Mouse (Mus musculus): Measurements from ENCODE around the gene Rnf169.
"Not testable (repeated sequence)": the region's sequence is repeated elsewhere in the genome, so short reads cannot be mapped to it uniquely, and the experiment has no call there.

Gene Rnf169

DNA sequence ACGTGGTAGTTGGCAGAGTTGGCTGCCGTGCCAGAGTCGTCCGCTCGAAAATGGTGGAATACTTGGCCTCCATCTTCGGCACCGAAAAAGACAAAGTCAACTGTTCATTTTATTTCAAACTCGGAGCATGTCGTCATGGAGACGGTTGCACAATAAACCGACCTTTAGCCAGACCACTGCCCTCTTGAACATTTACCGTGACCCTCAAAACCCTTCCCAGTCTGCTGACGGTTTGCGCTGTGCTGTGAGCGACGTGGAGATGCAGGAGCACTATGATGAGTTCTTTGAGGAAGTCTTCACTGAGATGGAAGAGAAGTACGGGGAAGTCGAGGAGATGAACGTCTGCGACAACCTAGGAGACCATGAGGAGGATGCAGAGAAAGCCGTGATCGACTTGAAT lies 35.2 kb downstream of the Rnf169 start:
- DNase-seq = not testable (repeated sequence)

DNA sequence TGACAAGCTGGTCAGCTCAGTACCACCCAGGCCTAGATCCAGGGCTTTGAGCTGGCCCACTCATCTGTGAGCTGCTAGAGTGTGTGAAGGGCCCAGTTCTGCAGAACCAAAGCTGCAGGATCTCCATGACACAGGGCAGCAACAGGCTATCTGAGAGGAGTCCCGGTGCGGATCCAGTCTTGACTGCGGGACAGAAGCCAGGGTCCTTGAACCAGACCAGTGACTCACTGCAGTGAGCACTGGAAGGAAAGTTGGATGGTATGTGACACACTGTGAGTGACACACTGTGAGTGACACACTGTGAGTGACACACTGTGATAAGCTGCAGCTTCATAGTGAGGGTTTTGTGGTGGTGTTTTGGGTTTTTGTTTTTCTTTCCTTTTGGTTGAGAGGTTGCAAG lies 35.7 kb downstream of the Rnf169 start:
- DNase-seq = no peak

DNA sequence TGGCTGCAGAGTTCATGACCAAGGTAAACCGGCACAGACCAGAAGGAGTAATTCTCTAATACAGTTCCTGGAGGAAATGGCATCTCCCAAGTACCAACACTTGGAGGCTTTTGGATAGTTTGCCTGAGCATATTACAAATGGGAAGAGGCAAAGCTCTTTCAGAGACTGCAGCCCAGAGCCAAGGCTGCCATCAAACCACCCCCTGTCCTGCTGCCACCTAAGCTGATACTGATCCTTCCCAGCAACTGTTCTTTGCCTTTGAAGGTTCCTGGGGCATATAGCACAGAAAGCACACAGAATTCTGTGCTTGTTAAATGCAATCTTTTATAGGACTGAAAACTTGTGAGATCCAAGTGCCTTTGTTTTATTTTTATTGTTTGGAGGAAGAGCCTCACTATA lies 39.6 kb downstream of the Rnf169 start:
- DNase-seq = no peak

DNA sequence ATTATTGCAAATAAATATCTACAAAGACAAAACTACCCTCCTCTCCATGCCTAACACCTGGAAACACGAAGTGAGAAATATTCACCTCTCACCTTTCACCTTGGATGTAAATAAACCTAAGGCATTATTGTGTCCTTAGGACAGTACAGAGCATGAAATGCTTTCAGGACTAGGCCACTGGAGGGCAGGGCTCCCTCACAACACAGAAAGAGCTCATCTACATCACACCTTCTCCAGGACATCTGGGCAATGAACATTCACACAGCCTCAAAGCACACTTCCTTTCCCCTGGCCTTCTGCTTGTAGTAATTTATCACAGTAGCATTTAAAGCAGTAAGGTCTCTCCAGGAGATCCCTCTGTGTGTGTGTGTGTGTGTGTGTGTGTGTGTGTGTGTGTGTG lies 44.5 kb downstream of the Rnf169 start:
- DNase-seq = peak; percentile 17

DNA sequence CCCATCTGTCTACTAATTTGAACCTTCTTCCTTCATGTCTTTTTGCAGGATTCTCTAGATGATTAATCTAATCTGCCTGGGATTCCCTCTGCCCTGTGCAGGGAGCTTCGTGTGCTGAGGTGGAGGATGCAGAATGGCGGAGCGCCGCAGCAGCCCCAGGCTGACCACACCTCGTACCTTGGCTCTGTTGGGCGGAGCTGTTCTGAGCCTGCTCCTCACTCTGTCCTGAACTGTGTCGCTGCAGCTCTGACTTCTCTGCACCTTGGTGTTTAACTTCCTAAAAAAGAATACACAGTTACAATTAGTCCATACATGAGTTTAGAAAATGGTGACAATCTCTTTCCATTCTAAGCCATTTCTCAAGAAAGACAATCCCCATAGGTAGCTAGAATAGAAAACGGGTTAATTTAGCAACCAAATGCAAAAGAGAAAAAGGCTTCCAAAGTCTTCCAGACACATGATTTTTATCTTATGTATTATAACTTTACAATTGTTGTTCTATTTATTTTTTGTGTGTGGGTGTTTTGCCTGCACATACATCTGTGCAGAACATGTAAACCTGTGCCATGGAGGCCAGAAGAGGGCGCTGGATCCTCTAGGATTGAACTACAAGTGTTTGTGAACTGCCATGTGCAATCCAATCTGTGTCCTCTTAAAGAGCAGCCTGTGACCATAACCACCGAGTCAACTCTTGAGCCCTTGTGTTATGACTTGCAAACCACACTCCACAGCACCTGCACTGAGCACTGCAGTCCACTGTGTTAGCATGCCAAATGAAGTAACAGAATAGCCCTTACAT lies 53.1 kb downstream of the Rnf169 start:
- DNase-seq = peak; percentile 74

DNA sequence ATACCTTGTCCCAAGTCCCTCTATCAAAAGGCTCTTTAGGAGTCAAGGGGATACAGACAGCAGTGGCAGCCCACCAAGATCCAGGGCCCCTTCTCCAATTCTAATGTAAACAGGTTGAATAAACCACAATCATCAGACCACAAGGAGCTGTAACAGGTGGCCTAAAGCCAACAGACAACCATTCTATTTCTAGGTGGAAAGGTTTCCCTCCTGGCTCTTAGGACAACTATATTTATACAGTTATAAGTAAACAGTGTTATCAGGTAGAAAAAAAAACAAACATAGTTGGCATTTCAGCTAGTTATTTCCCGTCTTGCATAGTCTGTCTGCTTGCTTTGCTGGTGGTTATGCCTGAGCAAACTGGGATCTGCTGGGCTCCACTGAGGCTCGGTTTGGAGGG lies 59.8 kb downstream of the Rnf169 start:
- no peak for DNase-seq

DNA sequence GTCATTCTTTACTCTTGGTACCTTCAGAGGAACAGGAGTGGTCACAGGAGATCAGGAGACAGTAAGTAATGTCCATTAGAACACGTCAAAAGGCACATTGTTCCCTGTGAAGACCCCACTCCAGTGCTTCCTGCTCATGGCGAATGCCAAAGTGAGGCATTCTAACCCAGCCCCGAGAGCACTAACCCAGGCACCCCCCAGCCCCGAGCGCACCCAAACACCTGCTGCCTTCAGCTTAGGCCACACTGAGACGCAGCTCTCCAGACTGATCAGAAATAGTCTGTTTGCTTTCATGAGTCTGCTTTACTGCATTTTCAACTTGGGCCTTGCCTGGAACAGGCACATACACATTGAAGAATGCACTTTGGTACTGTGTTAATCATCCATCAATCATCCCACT lies 60.3 kb downstream of the Rnf169 start:
- DNase-seq = no peak

DNA sequence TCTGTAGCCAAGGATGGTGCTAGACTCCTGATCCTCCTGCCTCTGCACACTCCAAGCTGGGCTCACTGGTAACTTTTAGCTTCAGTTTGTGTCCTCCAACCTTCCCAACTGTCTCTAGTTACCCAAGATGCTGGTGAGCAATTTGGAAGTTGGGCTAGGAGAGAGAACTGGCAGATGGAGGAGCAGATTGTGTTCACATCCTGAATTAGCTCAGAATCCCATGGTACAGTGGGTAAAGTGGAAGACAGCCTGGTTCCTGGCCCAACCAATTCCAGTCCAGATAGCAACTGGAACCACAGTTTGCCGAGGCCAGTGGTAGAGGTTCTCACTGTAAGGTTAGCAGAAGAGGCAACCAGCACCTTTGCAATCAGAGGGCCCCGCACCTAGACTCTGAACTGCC lies 61.1 kb downstream of the Rnf169 start:
- DNase-seq = no peak

DNA sequence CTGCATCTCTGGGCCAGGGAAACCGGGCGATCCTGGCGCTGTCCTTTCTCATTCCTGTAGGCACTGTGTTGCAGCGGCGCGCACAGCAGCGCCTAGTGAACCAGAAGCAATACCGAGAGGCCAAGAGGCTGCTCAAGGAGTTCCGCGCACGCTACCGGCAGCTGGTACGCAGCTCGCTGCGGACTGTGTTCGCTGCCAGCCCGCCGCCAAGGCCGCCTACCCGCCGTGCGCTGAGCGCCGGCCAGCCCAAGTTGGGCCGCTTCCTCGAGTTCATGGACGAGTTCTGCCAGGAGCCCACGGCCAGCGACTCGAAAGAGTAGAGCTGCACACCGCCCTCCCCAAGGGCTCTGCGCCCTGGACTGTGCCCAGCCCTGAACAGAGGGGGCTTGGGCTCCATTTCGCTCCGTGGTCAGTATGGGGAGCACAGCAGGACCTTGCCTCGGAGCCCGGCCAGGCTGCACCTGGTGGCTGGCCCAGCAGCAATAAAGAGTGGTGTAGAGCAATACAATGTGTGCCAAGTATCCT lies 62.9 kb downstream of the Rnf169 start:
- DNase-seq = peak; percentile 68

DNA sequence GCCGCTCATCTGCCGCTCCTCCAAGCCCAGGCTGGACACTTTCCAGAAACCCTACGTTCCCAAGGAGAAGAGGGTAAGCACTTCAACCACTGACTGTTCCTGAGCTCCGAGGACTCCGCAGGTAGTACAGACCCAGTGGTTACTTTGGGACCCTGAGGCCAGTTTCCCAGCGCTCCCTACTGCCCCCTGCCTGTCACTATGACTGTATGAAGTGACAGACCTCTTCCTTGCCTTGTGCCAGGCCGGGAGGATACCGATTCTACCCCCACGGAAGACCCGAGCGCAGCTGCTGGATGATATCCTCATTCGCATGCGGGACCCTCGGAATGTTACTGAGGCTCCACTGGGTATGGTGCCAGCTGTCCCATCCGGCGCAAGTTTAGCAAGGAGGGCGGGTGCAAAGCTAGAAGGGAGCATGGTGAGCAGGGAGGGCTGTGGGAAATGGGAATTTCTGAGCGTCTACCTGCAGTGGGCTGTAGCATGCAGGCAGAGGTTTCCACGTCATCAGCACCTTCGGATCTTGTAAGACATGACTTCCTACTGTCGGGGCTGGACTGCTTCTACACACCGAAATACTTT lies 63.4 kb downstream of the Rnf169 start:
- DNase-seq = peak; percentile 76

DNA sequence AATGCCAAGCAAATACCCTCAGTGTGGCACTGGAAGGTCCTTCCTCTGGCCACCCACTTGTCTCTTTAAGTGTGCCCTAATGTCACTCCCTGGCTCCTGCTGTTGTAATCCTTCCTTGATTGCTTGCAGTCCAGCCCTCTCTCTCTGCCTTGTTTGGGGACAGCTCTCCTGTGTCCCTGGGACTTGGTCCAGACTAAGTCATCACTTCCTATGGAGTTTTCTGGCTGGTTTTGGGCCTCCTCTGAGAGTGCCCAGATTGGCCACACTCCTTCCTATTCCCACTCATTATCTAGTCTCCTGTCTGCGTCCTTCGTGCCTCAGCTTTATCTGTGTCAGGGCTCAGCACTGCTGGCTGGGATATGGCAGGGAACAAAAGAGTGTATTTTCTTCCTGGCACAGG lies 64.7 kb downstream of the Rnf169 start:
- no peak for DNase-seq

DNA sequence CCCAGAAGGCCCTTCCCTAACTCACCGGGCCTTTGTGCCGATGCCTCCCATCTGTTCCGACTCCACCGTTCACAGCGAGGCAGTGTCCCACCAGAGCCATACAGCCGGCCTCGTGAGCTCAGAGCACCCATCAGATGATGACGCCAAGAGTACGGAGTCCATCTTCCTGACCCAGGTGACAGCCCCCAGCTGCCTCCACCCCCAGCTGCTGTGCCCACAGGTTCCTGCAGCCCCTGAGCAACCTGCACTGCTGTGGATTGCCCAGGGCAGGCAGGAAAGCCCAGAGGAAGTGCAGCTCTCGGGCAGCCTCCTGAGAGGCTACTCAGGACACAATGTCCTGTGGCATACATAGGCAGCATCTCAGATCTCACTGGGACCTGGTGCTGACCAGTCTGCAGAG lies 65.9 kb downstream of the Rnf169 start:
- DNase-seq = no peak

DNA sequence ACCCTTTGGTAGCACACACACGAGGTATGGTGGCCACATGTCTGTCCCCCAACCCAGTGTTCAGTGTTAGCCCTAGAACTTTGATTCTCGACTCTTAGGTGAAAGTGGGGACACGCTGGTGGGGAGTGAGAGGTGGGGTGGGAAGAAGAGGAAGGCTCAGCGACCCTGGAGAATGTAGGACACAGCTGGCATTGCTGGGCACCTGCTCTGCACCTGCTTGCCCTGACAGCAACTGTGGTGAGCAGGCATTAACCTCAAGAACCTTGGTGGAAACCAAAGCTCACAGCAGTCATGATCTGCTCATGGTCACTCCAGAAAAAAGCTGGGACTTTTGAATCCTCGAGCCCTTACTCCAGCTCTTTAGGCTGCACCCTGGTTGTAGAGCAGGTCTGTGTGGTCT lies 69.2 kb downstream of the Rnf169 start:
- DNase-seq = no peak

DNA sequence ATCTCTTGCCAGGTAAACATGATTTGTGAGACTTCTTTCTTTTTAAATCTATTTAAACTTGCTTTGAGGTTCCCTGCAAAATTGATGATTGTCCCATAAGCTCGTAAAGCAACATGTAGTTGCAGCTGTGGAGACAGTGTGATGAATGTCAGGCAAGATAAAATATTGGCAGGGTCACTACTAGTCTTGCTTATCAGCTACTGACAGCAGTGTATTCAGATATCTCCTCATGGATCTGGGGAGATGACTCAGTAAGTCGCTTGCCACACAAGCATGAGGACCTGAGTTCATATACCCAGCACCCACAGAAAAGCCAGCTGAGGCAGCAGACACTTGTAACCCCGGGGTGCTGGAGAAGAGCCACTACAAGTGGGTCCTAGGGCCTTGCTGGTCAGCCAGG lies 72.8 kb downstream of the Rnf169 start:
- no peak for DNase-seq

DNA sequence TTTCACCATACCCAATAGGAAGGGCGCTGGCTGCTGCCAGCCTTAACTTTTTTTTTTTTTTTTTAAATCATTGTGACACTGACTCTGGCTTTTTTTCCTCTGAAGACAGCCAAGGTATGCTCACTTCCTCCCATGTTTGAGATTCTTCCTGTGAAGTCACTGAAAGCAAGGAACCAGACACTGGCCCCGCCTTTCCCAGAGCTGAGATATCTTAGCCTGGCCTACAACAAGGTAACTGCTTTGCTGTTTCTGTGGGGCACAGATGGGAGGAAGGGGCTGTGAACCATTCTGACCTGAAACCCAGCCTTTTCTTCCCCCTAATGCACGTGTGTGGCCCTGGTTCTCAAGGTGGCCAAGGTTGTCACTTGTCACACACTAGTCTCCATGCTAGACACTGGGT lies 73.9 kb downstream of the Rnf169 start:
- DNase-seq = no peak

DNA sequence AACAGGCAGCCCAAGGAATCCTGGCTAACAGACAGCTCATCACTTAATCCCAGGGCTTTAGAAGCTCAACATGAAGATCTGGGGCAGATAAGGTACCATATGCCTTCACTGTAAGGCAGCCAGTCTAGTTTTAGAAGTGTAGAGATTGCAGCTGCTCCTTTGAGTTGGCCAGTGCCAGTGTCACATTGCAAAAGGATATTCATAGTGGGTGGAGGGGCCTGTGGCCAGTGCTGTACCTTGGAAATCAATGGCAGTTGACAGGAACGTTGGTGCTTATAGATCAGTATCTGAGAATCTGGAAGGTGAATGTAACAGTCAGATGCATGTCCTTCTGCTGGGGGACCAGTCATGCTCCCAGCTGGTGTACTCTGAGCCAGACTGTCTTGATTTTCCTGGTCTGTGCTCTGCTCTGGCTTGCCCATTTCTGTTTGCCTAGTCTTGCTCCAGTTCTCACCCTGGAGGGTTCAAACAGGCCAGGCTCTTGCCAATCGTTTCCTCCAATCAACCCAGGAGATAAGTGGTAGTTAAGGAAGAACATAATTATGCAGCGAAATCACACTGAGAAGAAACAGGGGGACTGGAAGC lies 75.7 kb downstream of the Rnf169 start:
- DNase-seq = peak; percentile 64

DNA sequence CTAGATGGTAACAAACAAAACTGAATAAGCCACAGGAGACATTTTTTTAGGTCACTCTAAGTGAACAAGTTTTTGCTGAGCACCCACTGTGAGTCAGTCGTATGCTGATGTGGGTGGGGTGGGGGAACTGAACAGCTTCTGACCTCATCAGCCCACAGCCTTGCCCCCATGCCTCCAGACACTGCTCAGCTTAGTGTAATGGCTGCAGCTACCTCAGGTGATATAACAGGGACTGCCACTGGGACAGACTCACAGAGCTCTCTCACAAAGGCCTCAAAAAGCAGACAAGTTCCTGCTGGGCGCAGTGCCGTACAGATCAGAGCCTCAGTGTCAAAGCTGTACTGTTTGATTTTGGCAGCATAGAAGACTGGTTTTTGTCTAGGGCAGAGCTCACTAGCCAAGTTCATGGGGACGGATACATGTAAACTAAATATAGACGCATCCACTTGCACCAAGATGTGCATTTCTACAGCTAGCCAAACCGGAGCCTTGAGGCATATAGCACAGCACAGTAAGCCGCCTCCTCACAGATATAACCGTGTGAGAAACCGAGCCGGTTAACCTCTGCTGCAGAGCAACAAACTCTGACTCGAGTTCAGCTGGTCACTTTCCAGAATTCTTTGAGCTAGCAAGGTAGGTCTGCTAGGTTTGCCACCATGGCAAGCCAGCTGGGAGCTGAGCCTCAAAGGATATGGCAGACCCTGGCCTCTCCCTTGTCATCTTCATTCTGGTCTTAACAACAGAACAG lies 77.2 kb downstream of the Rnf169 start:
- no peak for DNase-seq

DNA sequence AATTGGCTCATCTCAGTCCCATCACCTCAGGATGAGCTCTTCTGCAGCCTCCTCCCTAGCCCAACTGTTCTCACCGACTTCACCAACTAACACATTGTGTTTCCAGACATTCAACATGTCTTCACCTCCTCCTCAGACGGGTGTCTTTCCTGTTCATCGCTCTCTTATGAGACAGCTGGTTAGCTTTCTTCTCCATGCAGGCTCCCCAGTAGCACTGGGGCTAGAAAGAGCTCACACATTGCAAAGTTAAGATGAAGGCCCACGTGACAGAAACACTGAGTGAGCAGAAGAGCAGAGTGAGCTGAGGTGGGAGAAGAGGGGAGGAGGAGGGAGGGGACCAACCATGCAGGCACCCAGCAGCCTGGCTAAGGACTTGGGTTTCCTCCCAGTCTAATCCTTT lies 78.0 kb downstream of the Rnf169 start:
- no peak for DNase-seq

DNA sequence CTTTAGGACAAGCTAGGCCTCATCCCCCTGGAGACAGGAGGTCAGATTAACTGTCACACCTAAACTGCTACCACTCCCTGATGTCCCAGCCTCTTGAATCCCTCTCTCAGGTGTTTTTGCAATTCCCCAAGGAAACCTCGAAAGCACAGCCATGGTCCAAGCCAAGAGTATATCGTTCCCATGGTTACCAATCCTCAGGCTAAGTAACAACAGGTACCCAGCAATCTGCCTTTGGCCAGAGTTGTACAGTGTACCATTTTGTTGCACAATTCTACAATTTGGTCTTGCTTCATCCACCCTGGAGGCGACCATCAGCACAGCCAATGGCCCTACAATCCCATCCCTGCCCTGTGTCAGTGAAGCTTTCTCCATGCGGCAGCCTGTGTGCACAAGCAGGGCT lies 83.3 kb downstream of the Rnf169 start:
- DNase-seq = no peak

DNA sequence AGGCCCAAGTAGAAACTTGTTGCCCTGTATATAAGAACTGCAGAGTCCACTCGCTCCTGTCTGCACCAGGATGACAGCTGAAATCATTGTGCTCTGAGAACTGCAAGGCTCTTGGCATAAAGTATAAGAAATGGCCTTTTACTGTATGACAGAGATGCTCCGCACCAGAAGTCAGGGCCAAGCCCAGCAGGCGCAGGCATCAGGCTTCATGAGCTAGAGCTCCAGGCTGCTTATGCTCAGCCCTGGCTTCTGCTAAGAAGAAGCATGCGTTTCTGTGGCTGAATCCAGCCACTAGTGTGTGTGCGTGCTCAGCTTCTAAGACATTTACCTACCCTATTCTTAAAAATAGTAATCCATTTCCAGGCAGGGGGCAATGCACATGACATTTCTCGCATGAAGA lies 85.8 kb downstream of the Rnf169 start:
- DNase-seq = no peak

DNA sequence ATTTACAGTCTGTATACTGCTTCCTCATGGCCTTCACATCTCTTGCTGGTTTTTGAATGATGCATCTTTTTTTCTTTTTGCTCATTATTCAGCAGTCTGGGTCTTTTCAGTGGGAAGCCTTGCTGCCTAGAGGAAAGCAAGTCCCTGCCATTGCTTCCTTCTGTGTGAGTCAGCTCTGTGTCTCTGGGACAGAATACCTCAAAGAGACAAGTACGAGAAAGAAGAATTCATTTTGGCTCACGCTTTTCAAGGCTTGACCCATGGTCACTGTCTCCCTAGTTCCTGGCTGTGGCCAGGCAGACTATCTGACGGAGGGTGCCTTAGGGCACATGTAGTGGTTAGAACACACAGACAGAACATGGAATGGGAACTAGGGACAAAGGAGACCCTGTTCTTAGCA lies 86.3 kb downstream of the Rnf169 start:
- DNase-seq = no peak

DNA sequence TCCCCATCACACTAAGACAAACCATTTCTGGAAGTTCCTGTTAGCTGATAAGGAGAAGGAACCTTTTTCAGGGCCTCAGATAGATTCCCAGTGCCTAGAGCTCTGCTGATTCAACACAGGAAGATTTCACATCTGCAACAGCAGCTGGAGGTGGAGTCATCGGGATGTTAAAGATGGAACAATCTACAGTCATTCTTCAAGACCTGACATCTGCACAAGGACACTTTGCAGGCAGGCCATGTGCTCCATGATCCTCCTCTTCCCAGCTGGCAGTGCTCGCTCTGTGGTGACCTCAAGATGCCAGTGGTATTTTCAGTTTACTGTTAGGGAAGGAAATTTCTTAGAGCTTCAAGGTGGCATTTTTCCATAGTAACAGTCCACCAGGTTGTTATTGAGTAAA lies 87.9 kb downstream of the Rnf169 start:
- DNase-seq = no peak

DNA sequence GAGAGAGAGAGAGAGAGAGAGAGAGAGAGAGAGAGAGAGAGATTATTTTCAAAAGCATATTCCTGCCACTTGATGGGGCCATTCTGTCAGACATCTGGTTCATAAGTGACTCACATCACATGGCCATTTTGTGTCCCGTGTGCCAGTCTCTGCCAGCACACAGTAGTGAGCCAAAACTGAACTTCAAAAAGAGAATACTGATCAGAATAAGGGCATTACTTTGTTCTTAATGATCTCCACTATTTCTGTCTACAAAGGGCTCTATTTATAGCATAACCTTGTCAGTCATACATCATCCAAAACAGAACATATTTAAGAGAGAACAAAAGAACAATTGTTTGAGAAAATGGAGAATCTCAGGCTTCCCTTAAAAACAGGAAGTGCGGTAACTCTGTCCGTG lies 88.8 kb downstream of the Rnf169 start:
- no peak for DNase-seq
